Mouse (Mus musculus) spleen, adult 2 months (tissue): ENCODE results near the gene Cacna1c.

Source experiments
- CTCF ChIP-seq: fragments of 200-500 bp; IDR thresholded peaks from 2 replicates; pipeline ENCODE4 v1.5.1; 2011; ENCODE audit warnings: mild to moderate bottlenecking, inconsistent platforms; ENCODE audit not compliant: insufficient read depth, insufficient read length, insufficient replicate concordance; ENCODE audit errors: extremely low read depth
- POLR2A ChIP-seq: fragments of 200-500 bp; IDR thresholded peaks from 2 replicates; pipeline ENCODE4 v1.6.1; 2011; ENCODE audit warnings: low read depth, low read length, inconsistent platforms

DNA sequence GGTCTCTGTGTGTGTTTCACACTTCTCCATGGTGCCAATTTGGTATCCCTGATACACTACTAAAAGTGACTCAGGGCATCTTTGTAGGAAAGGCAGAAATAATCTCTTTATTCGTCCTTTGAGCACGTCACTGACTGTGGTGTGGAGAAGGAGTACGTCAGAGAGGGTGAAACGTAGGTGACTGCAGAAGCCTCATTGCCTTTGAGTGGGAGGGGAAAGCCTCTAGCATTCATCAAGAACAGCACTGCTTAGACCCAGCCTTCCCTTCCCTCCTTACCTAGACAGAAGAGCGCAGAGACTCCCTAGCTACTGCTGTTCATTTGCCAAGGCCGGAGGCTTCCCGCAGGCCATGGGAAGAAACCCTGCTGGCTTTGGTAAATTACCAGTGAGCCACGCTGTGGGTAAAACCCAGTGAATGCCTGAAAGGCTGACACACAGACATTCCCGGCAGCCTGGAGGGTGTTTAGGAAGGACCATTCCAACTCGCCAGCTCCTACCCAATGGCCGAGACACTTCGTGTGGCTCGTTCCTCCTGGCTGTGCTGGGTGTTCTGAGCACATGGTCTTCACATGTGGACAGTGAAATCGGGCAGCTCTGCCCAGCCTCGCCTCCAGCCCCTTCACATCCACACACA is 23.1 kb upstream of the Cacna1c start:
- no peak for TF ChIP-seq CTCF
- TF ChIP-seq POLR2A, result no peak
